Mouse (Mus musculus) G1E (cell line): ENCODE data around the gene Psmg3.

Source experiments
- CTCF ChIP-seq: IDR thresholded peaks from 2 replicates; pipeline ENCODE4 v1.5.1; 2012; ENCODE audit warnings: low read depth, low read length, inconsistent platforms, mixed read lengths
- GATA1 ChIP-seq: IDR thresholded peaks from 2 replicates; pipeline ENCODE4 v1.6.1; 2012; ENCODE audit warnings: borderline replicate concordance, low read length, inconsistent platforms, mixed read lengths
- GATA2 ChIP-seq: IDR thresholded peaks from 2 replicates; pipeline ENCODE4 v1.6.1; 2012; ENCODE audit warnings: low read depth, low read length, inconsistent platforms, borderline replicate concordance
- POLR2AphosphoS5 ChIP-seq: IDR thresholded peaks from 2 replicates; pipeline ENCODE4 v1.6.1; 2012; ENCODE audit warnings: low read depth, low read length, inconsistent platforms; ENCODE audit not compliant: insufficient replicate concordance
- TAL1 ChIP-seq: conservative IDR thresholded peaks from 2 replicates; pipeline ENCODE4 v1.6.1; 2012; ENCODE audit warnings: low read depth, low read length, inconsistent platforms, mixed read lengths

DNA sequence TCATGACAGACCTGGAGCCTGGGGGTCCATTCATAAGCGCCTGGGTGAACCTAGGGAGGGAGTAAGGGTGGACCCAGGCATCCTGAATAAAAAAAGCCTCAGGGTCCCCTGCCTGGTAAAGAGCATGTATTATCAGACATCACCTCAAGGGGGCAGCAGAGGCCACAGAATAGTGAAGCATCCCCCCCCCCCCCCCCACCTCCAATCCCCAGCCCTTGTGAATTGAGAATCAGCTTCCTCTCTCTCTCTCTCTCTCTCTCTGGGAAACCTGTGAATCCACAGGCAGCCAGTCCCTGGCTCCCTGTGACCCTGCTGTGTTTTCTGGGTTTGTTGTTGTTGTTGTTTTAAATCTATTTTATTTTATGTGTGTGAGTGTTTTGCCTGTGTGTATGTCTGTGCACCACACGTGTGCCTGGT is 11.8 kb upstream of the Psmg3 start:
- TF ChIP-seq TAL1 (no peak), CTCF (0 out of 2 replicates have a peak, but pooled peaks have one; percentile 8), GATA1 (no peak), POLR2AphosphoS5 (no peak), GATA2 (no peak)
